Mouse (Mus musculus) liver, postnatal 0 days (tissue): ENCODE data around the gene Hoxc13.

ENCODE experiments used
- CTCF ChIP-seq: sonication (generic); IDR thresholded peaks from 2 replicates; pipeline ENCODE4 v1.5.1; 2016; ENCODE audit warnings: antibody characterized with exemption, low read depth
- EP300 ChIP-seq: IDR thresholded peaks from 2 replicates; pipeline ENCODE4 v1.6.1; 2016; ENCODE audit warnings: antibody characterized with exemption, low read depth, mild to moderate bottlenecking

GRCm38 (mm10) chr15:102953561-102953960 lies 32.7 kb downstream of the Hoxc13 start:
- no peak for TF ChIP-seq EP300
- TF ChIP-seq CTCF, result no peak
